Mouse (Mus musculus) stomach, embryonic 14.5 days (tissue): Measurements from ENCODE around the gene Fos. TPM values are rescaled to one million over a fixed set of nuclear protein-coding genes. Genes with fewer than 3 reads are reported as not detected.
"Not testable (repeated sequence)": the region's sequence is repeated elsewhere in the genome, so short reads cannot be mapped to it uniquely, and the experiment has no call there.

Source experiments
- ATAC-seq: fragments of 200-750 bp; cut with Nextera tagmentation; 2 replicates; pipeline ENCODE4 v1.8.0; 2017; ENCODE audit warnings: low read depth, moderate TSS enrichment; ENCODE audit not compliant: insufficient number of reproducible peaks, insufficient read depth, low FRiP score
- H3K27ac ChIP-seq: fragments of 300-500 bp; sonication (generic); 2 replicates; pipeline ENCODE4 v1.5.1; 2014; ENCODE audit warnings: mild to moderate bottlenecking, low read length, moderate library complexity, mixed read lengths
- H3K27me3 ChIP-seq: fragments of 300-500 bp; sonication (generic); 2 replicates; pipeline ENCODE4 v1.6.1; 2014; ENCODE audit warnings: low read length, control low read depth, mixed read lengths; ENCODE audit not compliant: control insufficient read depth, insufficient read depth
- H3K36me3 ChIP-seq: fragments of 300-500 bp; sonication (generic); 2 replicates; pipeline ENCODE4 v1.6.1; 2014; ENCODE audit warnings: mild to moderate bottlenecking, control low read depth, low read length, moderate library complexity, mixed read lengths; ENCODE audit not compliant: control insufficient read depth, insufficient read depth
- H3K4me1 ChIP-seq: fragments of 300-500 bp; sonication (generic); 2 replicates; pipeline ENCODE4 v1.6.1; 2014; ENCODE audit warnings: low read length, control low read depth, mixed read lengths; ENCODE audit not compliant: control insufficient read depth, insufficient read depth
- H3K4me2 ChIP-seq: fragments of 300-500 bp; sonication (generic); replicated peaks from 2 replicates; pipeline ENCODE4 v1.6.1; 2014; ENCODE audit warnings: low read depth, low read length, control low read depth
- H3K4me3 ChIP-seq: fragments of 300-500 bp; sonication (generic); 2 replicates; pipeline ENCODE4 v1.5.1; 2014; ENCODE audit warnings: low read depth, low read length, control low read depth
- H3K9ac ChIP-seq: fragments of 300-500 bp; sonication (generic); replicated peaks from 2 replicates; pipeline ENCODE4 v1.6.1; 2014; ENCODE audit warnings: low read depth, mild to moderate bottlenecking, control low read depth, low read length, moderate library complexity, mixed read lengths
- H3K9me3 ChIP-seq: fragments of 300-500 bp; sonication (generic); 2 replicates; pipeline ENCODE4 v1.6.1; 2016; ENCODE audit warnings: low read depth, low read length, control low read depth; ENCODE audit not compliant: control insufficient read depth
- WGBS: fragments of 180-500 bp; shearing (Covaris S2); extraction: QIAGEN DNeasy Blood & Tissue Kit; methylation state at CpG from one replicate; pipeline ENCODE4 v1.1.7; 2014; 5-methylcytosine and 5-hydroxymethylcytosine counted together
- polyA plus RNA-seq: library from polyadenylated mRNA; unstranded; fragments of >200 nt; fragmentation: Nextera tagmentation; extraction: Ambion mirVana; gene quantifications from 2 replicates; pipeline ENCODE4 v1.2.1, GENCODE M21; 2014

The Fos gene
- polyA plus RNA-seq, 1 experiment from 2014 or later = 8.6 TPM

DNA sequence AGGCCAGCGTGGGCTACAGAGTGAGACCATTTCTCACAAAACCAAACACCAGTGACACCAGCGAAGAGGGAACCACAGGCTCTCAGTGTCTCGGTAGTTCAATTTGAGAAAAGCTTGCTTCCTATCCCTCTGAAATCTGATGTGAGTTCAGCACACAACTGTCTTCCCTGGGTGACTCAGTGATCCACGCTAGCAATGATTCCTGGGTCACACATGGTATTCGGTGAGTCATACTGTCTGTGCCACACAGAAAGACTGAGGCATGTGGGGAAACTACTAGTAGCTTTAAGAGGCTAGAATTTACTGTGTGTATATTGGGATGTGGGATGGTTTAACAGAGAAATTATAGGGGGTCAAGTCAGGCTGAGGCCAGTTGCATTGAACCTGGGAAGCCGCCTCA, 45.9 kb downstream of the Fos start:
- Histone ChIP-seq H3K4me1 (no peaks in the 10 kb centered on the region), H3K4me2 (no peak overlapping the region)
- 92% methylated on average over 6 of the region's 6 CpGs for WGBS

DNA sequence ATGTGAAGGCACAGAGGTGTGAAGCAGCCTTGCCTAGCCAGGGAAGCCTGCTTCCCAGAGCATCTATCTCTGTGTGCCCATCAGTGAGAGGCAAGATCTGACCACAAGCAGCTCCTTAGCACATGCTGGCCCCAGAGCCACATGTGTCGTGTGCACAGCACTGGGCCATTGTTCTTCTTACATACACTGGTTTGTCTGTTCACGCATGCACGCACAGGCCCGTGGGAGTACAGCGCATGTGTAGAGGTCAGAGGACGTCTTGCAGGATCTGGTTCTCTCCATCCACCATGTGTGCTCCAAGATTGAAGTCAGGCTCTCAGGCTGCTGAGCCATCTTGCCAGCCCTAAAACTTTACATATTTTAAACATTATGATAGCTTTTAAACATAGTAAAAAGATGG, 47.4 kb downstream of the Fos start:
- no peaks in the 10 kb centered on the region for H3K4me1 ChIP-seq
- no peak overlapping the region for H3K9ac ChIP-seq
- no peaks in the 10 kb centered on the region for H3K27me3 ChIP-seq
- no peak overlapping the region for H3K4me3 ChIP-seq
- WGBS = 92% methylated on average over 6 of the region's 6 CpGs
- no peaks in the 10 kb centered on the region for H3K36me3 ChIP-seq
- H3K9me3 ChIP-seq = no peaks in the 10 kb centered on the region
- ATAC-seq = no peak
- H3K27ac ChIP-seq = no peak overlapping the region
- no peak overlapping the region for H3K4me2 ChIP-seq

More for the DNA sequence above, 45.9 kb downstream of the Fos start:
- Histone ChIP-seq H3K27ac (no peak overlapping the region), H3K27me3 (no peaks in the 10 kb centered on the region), H3K9ac (no peak overlapping the region), H3K36me3 (no peaks in the 10 kb centered on the region), H3K9me3 (no peaks in the 10 kb centered on the region), H3K4me3 (no peak overlapping the region)
- ATAC-seq = no peak

DNA sequence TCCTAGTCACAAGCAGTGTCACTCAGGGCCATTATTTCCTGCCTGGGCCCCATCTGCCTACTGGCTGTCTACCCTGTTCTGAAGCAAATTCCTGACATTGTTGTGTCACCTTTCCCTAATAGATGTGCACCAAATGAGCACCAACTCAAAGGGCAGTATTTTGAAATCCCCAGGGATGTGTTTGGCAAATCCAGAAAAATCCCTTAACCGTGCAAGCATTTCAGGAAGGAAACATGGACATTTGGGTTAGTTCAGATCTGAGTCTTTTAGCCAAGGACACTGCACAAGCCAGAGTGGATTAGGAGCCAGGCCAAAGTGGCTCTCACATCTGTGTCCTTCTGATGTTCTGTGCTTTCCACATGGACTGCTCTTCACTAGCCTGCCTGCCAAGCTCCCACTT, 48.0 kb downstream of the Fos start:
- no peaks in the 10 kb centered on the region for H3K36me3 ChIP-seq
- no peaks in the 10 kb centered on the region for H3K9me3 ChIP-seq
- WGBS = 39% methylated on average over 1 of the region's 1 CpGs
- H3K27me3 ChIP-seq = no peaks in the 10 kb centered on the region
- H3K9ac ChIP-seq = no peak overlapping the region
- H3K4me3 ChIP-seq = no peak overlapping the region
- no peak overlapping the region for H3K4me2 ChIP-seq
- no peaks in the 10 kb centered on the region for H3K4me1 ChIP-seq
- no peak for ATAC-seq
- no peak overlapping the region for H3K27ac ChIP-seq

DNA sequence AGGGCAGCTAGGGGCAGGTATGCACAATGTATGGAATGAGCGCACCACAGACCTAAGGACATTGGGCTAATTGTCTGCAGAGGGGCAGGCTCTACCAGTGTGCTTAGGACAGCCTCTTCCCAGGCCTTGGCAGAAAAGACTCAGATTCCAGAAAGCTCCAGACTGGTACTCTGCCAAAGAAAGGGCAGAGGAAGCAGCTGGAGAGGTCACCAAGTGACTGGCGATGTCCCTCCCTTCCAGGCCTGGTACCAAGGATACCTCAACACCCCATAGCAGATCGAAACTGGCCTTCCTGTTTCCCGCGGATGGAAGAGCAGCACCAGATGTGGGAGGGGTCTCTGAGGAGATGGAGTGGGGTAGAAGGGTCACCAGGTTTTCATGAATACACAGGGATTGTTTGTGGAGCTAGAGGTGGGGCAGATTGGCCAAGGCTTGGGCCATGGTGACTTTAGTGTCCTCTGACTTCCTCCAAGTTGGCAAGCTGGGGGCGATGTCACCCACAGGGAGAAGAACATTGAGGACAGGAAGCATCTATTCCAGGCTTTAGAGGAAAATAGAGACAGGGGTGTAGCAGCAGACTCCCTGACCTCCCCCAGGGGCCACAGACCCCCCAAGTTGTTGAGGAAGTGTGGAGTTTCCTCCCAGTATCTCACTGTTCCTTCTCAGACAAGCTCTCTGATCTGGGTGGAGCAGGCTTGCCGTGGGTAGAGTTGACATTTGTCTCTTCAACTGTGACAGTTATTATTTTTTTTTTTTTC, 49.1 kb downstream of the Fos start:
- no peaks in the 10 kb centered on the region for H3K4me1 ChIP-seq
- no peak overlapping the region for H3K27ac ChIP-seq
- no peak overlapping the region for H3K4me3 ChIP-seq
- no peak for ATAC-seq
- H3K9me3 ChIP-seq = no peaks in the 10 kb centered on the region
- H3K36me3 ChIP-seq = no peaks in the 10 kb centered on the region
- 64% methylated on average over 7 of the region's 7 CpGs for WGBS
- no peak overlapping the region for H3K9ac ChIP-seq
- H3K27me3 ChIP-seq = no peaks in the 10 kb centered on the region
- H3K4me2 ChIP-seq = no peak overlapping the region

DNA sequence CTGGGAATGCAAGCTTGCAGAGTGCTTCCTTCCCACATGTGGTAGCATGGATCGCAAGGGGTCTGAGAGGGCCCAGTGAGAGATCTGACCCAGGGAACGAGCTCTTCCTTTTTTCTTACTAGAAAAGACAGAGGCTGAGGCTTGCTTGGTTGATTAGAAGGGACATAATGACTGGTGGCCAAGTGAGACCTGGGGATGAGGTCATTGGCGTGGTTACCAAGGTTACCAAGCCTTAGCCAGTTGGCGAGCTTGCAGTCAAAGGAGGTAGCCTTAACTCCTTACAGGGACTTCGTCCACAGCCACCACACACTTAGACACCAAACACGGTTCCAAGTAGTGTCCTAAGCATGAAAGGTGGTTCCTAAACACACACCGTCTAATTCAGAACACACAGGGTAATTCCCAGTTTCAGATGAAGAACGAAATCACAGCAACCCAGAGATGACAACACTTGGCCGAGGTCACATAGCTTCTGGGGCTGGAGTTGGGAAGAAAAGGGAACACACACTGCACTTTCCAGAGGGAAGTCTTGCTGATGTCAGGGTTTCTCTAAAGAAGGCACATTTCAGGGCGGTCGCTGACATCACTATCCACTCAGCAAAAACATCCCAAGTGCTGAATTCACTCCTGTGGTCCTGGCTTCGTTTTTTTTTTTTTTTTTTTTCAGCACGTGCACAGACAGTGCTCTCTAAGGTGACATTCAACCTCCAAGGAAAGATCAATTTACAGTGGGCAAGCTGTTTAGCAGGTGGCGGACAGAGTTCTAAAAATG, 49.9 kb downstream of the Fos start:
- WGBS = 63% methylated on average over 14 of the region's 14 CpGs
- no peaks in the 10 kb centered on the region for H3K36me3 ChIP-seq
- no peak for ATAC-seq
- H3K27me3 ChIP-seq = no peaks in the 10 kb centered on the region
- H3K9me3 ChIP-seq = no peaks in the 10 kb centered on the region
- no peak overlapping the region for H3K4me3 ChIP-seq
- no peaks in the 10 kb centered on the region for H3K4me1 ChIP-seq
- H3K9ac ChIP-seq = no peak overlapping the region
- no peak overlapping the region for H3K4me2 ChIP-seq
- H3K27ac ChIP-seq = no peak overlapping the region

DNA sequence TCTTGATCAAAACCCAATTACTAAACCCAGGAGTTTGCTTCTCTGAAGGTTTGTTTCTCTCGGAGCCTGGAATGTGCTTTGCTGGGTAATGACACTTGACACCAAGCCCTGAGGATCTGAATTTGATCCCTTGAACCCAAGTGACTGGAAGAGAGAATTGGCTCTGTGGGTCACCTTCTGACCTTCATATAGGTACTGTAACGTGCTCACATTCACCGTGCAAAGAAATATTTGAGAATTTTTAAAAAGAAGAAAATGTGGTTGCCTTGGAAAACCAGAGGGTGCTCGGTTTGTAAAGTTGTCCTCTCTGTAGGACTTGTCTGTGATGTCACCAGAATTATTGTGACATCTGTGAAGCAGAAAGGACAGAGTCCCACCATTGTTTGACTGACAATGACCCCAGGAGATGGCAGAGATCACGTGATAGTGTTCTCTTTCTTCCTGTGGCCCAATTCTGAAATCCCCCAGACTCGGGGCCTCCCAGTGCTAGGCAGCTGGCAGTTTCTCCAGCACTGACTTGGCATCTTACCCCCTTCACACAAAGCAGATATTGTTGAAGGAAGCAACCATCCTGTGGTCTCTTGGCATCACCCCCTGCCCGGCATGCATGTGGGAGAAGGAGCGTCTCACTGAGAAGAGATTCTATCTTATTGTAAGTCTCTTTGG, 50.6 kb downstream of the Fos start:
- no peak overlapping the region for H3K4me2 ChIP-seq
- H3K9me3 ChIP-seq = no peaks in the 10 kb centered on the region
- H3K9ac ChIP-seq = no peak overlapping the region
- no peaks in the 10 kb centered on the region for H3K4me1 ChIP-seq
- H3K36me3 ChIP-seq = no peaks in the 10 kb centered on the region
- no peak for ATAC-seq
- WGBS = 56% methylated on average over 8 of the region's 8 CpGs
- no peak overlapping the region for H3K4me3 ChIP-seq
- no peak overlapping the region for H3K27ac ChIP-seq
- H3K27me3 ChIP-seq = no peaks in the 10 kb centered on the region

DNA sequence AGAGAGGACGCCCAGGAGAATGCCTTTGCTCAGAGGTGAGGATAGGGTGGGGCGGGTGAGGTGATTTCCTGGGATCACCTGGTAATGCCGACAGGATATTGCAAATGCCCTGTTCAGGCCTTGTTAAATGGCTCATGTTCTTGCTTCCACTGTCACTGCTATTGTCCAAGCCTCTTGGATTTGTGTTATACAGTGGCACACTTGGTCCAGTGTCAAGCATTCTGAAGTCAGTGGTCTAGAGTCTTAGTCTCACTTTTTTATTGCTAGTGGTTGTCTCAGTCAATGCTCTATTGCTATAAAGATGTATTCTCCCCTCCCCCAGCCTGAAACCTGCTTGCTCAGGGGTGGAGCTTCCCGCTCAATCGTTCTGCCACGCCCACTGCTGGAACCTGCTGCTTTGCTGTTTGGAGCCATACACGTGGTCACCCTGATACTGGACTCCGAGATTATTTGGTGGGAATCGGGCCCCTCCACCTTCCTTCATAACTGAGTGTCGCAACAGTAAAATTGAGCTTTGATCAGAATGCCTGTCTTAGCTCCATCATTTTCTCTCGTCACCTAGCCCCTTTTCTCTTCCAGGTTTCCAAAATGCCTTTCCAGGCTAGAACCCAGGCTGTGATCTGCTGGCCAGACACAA, 51.3 kb downstream of the Fos start:
- H3K4me3 ChIP-seq, H3K27ac ChIP-seq, H3K9me3 ChIP-seq, ATAC-seq, H3K27me3 ChIP-seq, H3K4me1 ChIP-seq, H3K36me3 ChIP-seq, H3K9ac ChIP-seq, H3K4me2 ChIP-seq: not testable (repeated sequence)
- WGBS = 60% methylated on average over 11 of the region's 11 CpGs
